Mouse (Mus musculus): ENCODE measurements at regions not wholly inside any gene's neighbourhood (a gene's known extent, or its start where the extent isn't known, plus 50 kb on each side); places are given as distances from the start of the nearest gene placed in this dataset.

GRCm38 (mm10) chr5:128482617-128483440 is 50.0 kb upstream of the Tmem132d start:
- no peak for DNase-seq

All from kidney, postnatal 10 days (tissue).